Mouse (Mus musculus) CH12.LX (cell line): ENCODE measurements around the gene Fam72a. TPM values are rescaled to one million over a fixed set of nuclear protein-coding genes. Genes with fewer than 3 reads are reported as not detected.

Experiments used
- DNase-seq: peaks from one replicate; pipeline ENCODE4 v3.0.0-alpha.2; 2013; ENCODE audit errors: extremely low read depth
- H3K27ac ChIP-seq: 2 replicates; pipeline ENCODE4 v1.5.1; 2012; ENCODE audit warnings: low read depth, mild to moderate bottlenecking, control low read depth, moderate library complexity; ENCODE audit not compliant: insufficient read depth
- H3K27me3 ChIP-seq: replicated peaks from 2 replicates; pipeline ENCODE3; 2012; ENCODE audit warnings: inconsistent platforms
- H3K36me3 ChIP-seq, 2 experiments: replicated peaks in 1 of 2; 2 replicates each; pipeline versions ENCODE3 to v1.6.1; 2012; ENCODE audit warnings: inconsistent platforms in 1 of 2, low read length in 1 of 2, mild to moderate bottlenecking in 1 of 2, mixed read lengths in 1 of 2, moderate library complexity in 1 of 2; ENCODE audit not compliant: control insufficient read depth in 1 of 2, insufficient read depth in 1 of 2
- H3K4me1 ChIP-seq, 2 experiments: 2 replicates each; pipeline ENCODE4 v1.6.1; 2012; ENCODE audit warnings: inconsistent platforms in 1 of 2, moderate library complexity in 1 of 2; ENCODE audit not compliant: insufficient read depth in 2 of 2, control insufficient read depth in 1 of 2
- H3K4me2 ChIP-seq: 2 replicates; pipeline ENCODE4 v1.6.1; 2012; ENCODE audit warnings: low read depth, mild to moderate bottlenecking, control low read depth; ENCODE audit not compliant: poor library complexity, insufficient read depth, severe bottlenecking
- H3K4me3 ChIP-seq, 3 experiments: fragments of 150-350 bp in 1 of 3; sonication (generic) in 1 of 3; replicated peaks in 1 of 3; 2 replicates each; pipeline versions ENCODE3 to v1.5.1; 2011 to 2012; ENCODE audit warnings: low read depth in 2 of 3, low read length in 2 of 3, mild to moderate bottlenecking in 2 of 3, moderate library complexity in 2 of 3, control low read depth in 1 of 3, improper control_type of control experiment in 1 of 3, inconsistent platforms in 1 of 3, mixed read lengths in 1 of 3; ENCODE audit not compliant: poor library complexity in 1 of 3
- H3K79me2 ChIP-seq: replicated peaks from 2 replicates; pipeline ENCODE4 v1.6.1; 2012; ENCODE audit warnings: mild to moderate bottlenecking, moderate library complexity; ENCODE audit not compliant: control insufficient read depth, poor library complexity, insufficient read depth, severe bottlenecking; ENCODE audit errors: extremely low read depth
- H3K9ac ChIP-seq: 2 replicates; pipeline ENCODE4 v1.6.1; 2012; ENCODE audit warnings: low read depth, mild to moderate bottlenecking, control low read depth, moderate library complexity; ENCODE audit not compliant: insufficient read depth
- H3K9me3 ChIP-seq: replicated peaks from 2 replicates; pipeline ENCODE3; 2012; ENCODE audit warnings: low read length, inconsistent platforms, mixed read lengths
- CHD2 ChIP-seq: IDR thresholded peaks from 2 replicates; pipeline ENCODE4 v1.6.1; 2011; ENCODE audit warnings: low read length, improper control_type of control experiment
- CTCF ChIP-seq, 2 experiments: IDR thresholded peaks in 1 of 2; conservative IDR thresholded peaks in 1 of 2; 2 replicates each; pipeline ENCODE4 v1.5.1; 2011 to 2012; ENCODE audit warnings: low read depth in 2 of 2, low read length in 2 of 2, improper control_type of control experiment in 1 of 2, inconsistent platforms in 1 of 2, mild to moderate bottlenecking in 1 of 2, moderate library complexity in 1 of 2
- E2F4 ChIP-seq: IDR thresholded peaks from 2 replicates; pipeline ENCODE4 v1.6.1; 2011; ENCODE audit warnings: low read depth, low read length, improper control_type of control experiment; ENCODE audit not compliant: insufficient replicate concordance
- ELF1 ChIP-seq: IDR thresholded peaks from 2 replicates; pipeline ENCODE4 v1.6.1; 2014; ENCODE audit warnings: low read depth, mild to moderate bottlenecking, inconsistent platforms, low read length, improper control_type of control experiment
- EP300 ChIP-seq: IDR thresholded peaks from 2 replicates; pipeline ENCODE4 v1.6.1; 2011; ENCODE audit warnings: low read length, improper control_type of control experiment
- ETS1 ChIP-seq: conservative IDR thresholded peaks from 2 replicates; pipeline ENCODE4 v1.6.1; 2012; ENCODE audit warnings: low read depth, mild to moderate bottlenecking, inconsistent platforms, low read length, improper control_type of control experiment, moderate library complexity
- HCFC1 ChIP-seq: IDR thresholded peaks from 2 replicates; pipeline ENCODE4 v1.6.1; 2012; ENCODE audit warnings: low read depth, mild to moderate bottlenecking, inconsistent platforms, low read length, improper control_type of control experiment
- IRF4 ChIP-seq: IDR thresholded peaks from 2 replicates; pipeline ENCODE4 v1.6.1; 2014; ENCODE audit warnings: low read depth, mild to moderate bottlenecking, inconsistent platforms, low read length, improper control_type of control experiment
- MAFK ChIP-seq: IDR thresholded peaks from 2 replicates; pipeline ENCODE4 v1.6.1; 2011; ENCODE audit warnings: low read length, improper control_type of control experiment; ENCODE audit not compliant: insufficient replicate concordance
- MEF2A ChIP-seq: IDR thresholded peaks from 2 replicates; pipeline ENCODE4 v1.6.1; 2014; ENCODE audit warnings: low read depth, mild to moderate bottlenecking, inconsistent platforms, low read length, improper control_type of control experiment, borderline replicate concordance
- MXI1 ChIP-seq: IDR thresholded peaks from 2 replicates; pipeline ENCODE4 v1.6.1; 2011; ENCODE audit warnings: mild to moderate bottlenecking, low read depth, low read length, improper control_type of control experiment
- NELFE ChIP-seq: IDR thresholded peaks from 2 replicates; pipeline ENCODE4 v1.6.1; 2011; ENCODE audit warnings: low read depth, low read length, improper control_type of control experiment
- PAX5 ChIP-seq: IDR thresholded peaks from 2 replicates; pipeline ENCODE4 v1.6.1; 2012; ENCODE audit warnings: low read length, inconsistent platforms, mixed read lengths
- POLR2A ChIP-seq: IDR thresholded peaks from 2 replicates; pipeline ENCODE4 v1.6.1; 2011; ENCODE audit warnings: low read depth, mild to moderate bottlenecking, improper control_type of control experiment, low read length
- POLR2AphosphoS2 ChIP-seq: IDR thresholded peaks from 2 replicates; pipeline ENCODE4 v1.6.1; 2011; ENCODE audit warnings: low read depth, low read length, improper control_type of control experiment
- RAD21 ChIP-seq: IDR thresholded peaks from 2 replicates; pipeline ENCODE4 v1.6.1; 2011; ENCODE audit warnings: low read depth, mild to moderate bottlenecking, low read length, improper control_type of control experiment, moderate library complexity
- RCOR1 ChIP-seq: conservative IDR thresholded peaks from 2 replicates; pipeline ENCODE4 v1.6.1; 2012; ENCODE audit warnings: low read depth, mild to moderate bottlenecking, inconsistent platforms, low read length, improper control_type of control experiment
- SIN3A ChIP-seq: IDR thresholded peaks from 2 replicates; pipeline ENCODE4 v1.6.1; 2012; ENCODE audit warnings: low read length, improper control_type of control experiment, inconsistent platforms
- TBP ChIP-seq: conservative IDR thresholded peaks from 2 replicates; pipeline ENCODE4 v1.6.1; 2011; ENCODE audit warnings: low read depth, low read length, improper control_type of control experiment
- TCF12 ChIP-seq: IDR thresholded peaks from 2 replicates; pipeline ENCODE4 v1.6.1; 2014; ENCODE audit warnings: low read depth, mild to moderate bottlenecking, inconsistent platforms, low read length, improper control_type of control experiment
- USF1 ChIP-seq: IDR thresholded peaks from 2 replicates; pipeline ENCODE4 v1.6.1; 2014; ENCODE audit warnings: low read depth, mild to moderate bottlenecking, inconsistent platforms, low read length, improper control_type of control experiment
- USF2 ChIP-seq: conservative IDR thresholded peaks from 2 replicates; pipeline ENCODE4 v1.6.1; 2011; ENCODE audit warnings: low read depth, low read length, improper control_type of control experiment
- ZC3H11A ChIP-seq: IDR thresholded peaks from 2 replicates; pipeline ENCODE4 v1.6.1; 2012; ENCODE audit warnings: low read depth, mild to moderate bottlenecking, inconsistent platforms, low read length, improper control_type of control experiment
- ZNF384 ChIP-seq: IDR thresholded peaks from 2 replicates; pipeline ENCODE4 v1.6.1; 2012; ENCODE audit warnings: low read depth, low read length, improper control_type of control experiment, inconsistent platforms
- dilution Hi-C: fragments of 300-500 bp; cut with MboI; formaldehyde crosslinking; loops from 2 replicates; pipeline ENCODE4 v1.14.3; 2020; ENCODE audit warnings: low sequenced_read_pairs; ENCODE audit not compliant: extremely low pct_unique_long_range_greater_than_20kb, extremely low pct_ligation_motif_present
- in situ Hi-C: fragments of 300-500 bp; cut with MboI; formaldehyde crosslinking; loops from 3 replicates; pipeline ENCODE4 v1.14.3; 2019; ENCODE audit warnings: low sequenced_read_pairs, low pct_ligation_motif_present, low pct_unique_long_range_greater_than_20kb, mixed read lengths
- polyA plus RNA-seq: library from polyadenylated mRNA; unstranded; fragments of >175 nt; gene quantifications from 2 replicates; pipeline ENCODE4 v1.2.1, GENCODE M21; 2012; ENCODE audit warnings: low read depth; ENCODE audit not compliant: insufficient read length
- total RNA-seq, 2 experiments: library from RNA; depleted of rRNA; stranded (reverse); fragments of 300-350 nt in 1 of 2; fragments of >200 nt in 1 of 2; gene quantifications; 2 replicates each; pipeline ENCODE4 v1.2.3; 2012 to 2014

Fam72a gene
- total and polyA plus RNA-seq, 3 experiments, result 10.5 to 22.4 (median 19.1) TPM

GRCm38 (mm10) chr1:131569721-131570120 is 42.0 kb downstream of the Fam72a start:
- H3K27ac ChIP-seq, result no peak overlapping the region
- no peaks in the 10 kb centered on the region for H3K79me2 ChIP-seq
- no peak overlapping the region for H3K4me2 ChIP-seq
- no peak for TF ChIP-seq MAFK
- no peak for TF ChIP-seq TCF12
- TF ChIP-seq TBP, result no peak
- TF ChIP-seq RCOR1, result no peak
- no peak for TF ChIP-seq RAD21
- TF ChIP-seq USF1, result no peak
- TF ChIP-seq ETS1, result no peak
- no peak for TF ChIP-seq ZC3H11A
- no peak for TF ChIP-seq CTCF (conservative IDR thresholded peaks at IDR 0.05 in 1 of 2, IDR thresholded peaks at IDR 0.05 in 1 of 2; ENCODE audit: low read depth in 2 of 2, low read length in 2 of 2)
- TF ChIP-seq SIN3A, result no peak
- no peak for TF ChIP-seq MXI1
- TF ChIP-seq HCFC1, result no peak
- TF ChIP-seq EP300, result no peak
- TF ChIP-seq, all 38 proteins: peak for 0
- in situ Hi-C loops (no loop called here), dilution Hi-C loops (no loop called here)
- Histone ChIP-seq H3K9me3 (no peaks in the 10 kb centered on the region), H3K36me3 (no peaks in the 10 kb centered on the region), H3K9ac (no peak overlapping the region), H3K4me3 (no peak overlapping the region), H3K27me3 (no peaks in the 10 kb centered on the region), H3K4me1 (peaks cover 3 to 5% of the 10 kb centered on the region in 2 experiments; a peak in 1 of 4 replicates)
- DNase-seq, result no peak

GRCm38 (mm10) chr1:131570391-131570790 is 42.7 kb downstream of the Fam72a start:
- Histone ChIP-seq H3K9me3 (no peaks in the 10 kb centered on the region), H3K9ac (no peak overlapping the region), H3K4me2 (no peak overlapping the region), H3K4me3 (no peak overlapping the region), H3K4me1 (peaks cover 2 to 3% of the 10 kb centered on the region in 2 experiments; a peak in 1 of 4 replicates), H3K79me2 (no peaks in the 10 kb centered on the region), H3K36me3 (no peaks in the 10 kb centered on the region), H3K27ac (no peak overlapping the region)
- in situ Hi-C loops, result no loop called here
- DNase-seq, result no peak
- no peak for TF ChIP-seq POLR2A
- TF ChIP-seq USF2, result no peak
- no peak for TF ChIP-seq PAX5
- TF ChIP-seq MXI1, result no peak
- no peak for TF ChIP-seq RCOR1
- TF ChIP-seq EP300, result no peak
- TF ChIP-seq MEF2A, result no peak
- no peak for TF ChIP-seq E2F4
- no peak for TF ChIP-seq CTCF (conservative IDR thresholded peaks at IDR 0.05 in 1 of 2, IDR thresholded peaks at IDR 0.05 in 1 of 2; ENCODE audit: low read depth in 2 of 2, low read length in 2 of 2)
- TF ChIP-seq ZNF384, result no peak
- no peak for TF ChIP-seq ELF1
- TF ChIP-seq ETS1, result no peak
- TF ChIP-seq IRF4, result no peak
- TF ChIP-seq MAFK, result no peak
- no peak for TF ChIP-seq NELFE
- TF ChIP-seq CHD2, result no peak
- no peak for TF ChIP-seq POLR2AphosphoS2
- TF ChIP-seq RAD21, result no peak
- TF ChIP-seq, all 38 proteins: peak for 0
- no peaks in the 10 kb centered on the region for H3K27me3 ChIP-seq
- dilution Hi-C loops, result no loop called here
